Mouse (Mus musculus): ENCODE measurements around the gene Fam189a2.

Gene Fam189a2

DNA sequence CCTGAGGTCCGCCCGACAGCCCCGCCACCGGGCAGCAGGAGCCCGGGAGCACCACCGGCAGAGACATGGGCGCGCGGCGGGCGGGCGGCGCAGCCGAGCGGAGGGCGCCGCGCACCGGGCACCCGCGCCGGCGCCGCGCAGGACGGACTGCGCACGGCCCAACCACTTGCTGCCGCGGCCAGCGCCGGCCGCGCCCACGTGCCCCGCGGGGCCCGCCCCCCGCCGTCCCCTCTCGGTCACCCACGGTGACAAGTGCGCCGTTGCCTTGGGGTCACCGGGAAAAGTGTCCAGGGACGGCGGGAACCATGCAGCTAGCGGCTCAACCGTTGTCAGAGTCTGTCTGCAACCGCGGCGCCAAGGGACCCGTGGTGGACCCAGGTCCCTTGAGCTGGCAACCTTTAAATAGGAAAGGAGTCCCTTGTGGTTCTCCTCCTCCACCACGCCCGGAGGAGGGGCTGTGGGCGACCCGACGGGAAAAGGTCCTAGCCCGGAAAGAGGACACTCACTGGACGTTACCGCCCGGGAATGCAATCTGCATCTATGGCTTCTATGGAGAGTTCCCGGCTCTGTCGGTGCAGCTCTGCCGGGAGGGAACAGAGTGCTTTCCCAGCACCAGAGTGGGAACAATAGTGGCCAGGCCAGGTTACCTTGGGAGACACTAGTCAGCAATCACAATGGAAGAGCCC is at the start of gene Fam189a2:
Gene Fam189a2, minus strand, starts transcription at position 149 of the 686 bp plus-strand sequence.
- no peak for DNase-seq (ENCODE audit: extremely low read depth, low read depth, low spot score)

- no peak for DNase-seq (ENCODE audit: extremely low read depth, low read depth, low spot score)
Observed at GRCm38 (mm10) chr19:24077658-24078057, 46.8 kb upstream of the Fam189a2 start.

- DNase-seq (ENCODE audit: extremely low read depth, low read depth, low spot score) = peak; percentile 85
Observed at GRCm38 (mm10) chr19:24076536-24076935, 45.7 kb upstream of the Fam189a2 start.

DNA sequence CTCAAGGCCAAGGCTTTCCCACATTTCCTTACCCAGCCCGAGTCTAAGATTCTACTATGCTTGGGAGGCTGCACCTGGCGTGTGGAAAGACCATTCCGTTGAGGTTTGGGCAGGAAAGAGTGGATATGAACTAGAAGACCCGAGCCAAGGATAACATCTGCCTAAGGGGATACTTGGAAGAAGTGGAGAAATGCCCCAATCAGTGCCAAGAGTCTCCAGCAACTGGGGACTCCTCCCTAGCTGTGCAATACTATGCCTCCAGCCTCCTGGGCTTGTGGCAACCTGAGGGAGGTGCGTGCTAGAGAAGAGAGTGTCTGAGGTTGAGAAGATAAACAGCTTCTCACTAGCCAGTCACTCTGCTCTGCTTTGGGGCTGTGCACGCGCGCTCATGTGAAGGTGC is 45.1 kb upstream of the Fam189a2 start:
- DNase-seq (ENCODE audit: extremely low read depth, low read depth, low spot score) = peak; percentile 96

DNA sequence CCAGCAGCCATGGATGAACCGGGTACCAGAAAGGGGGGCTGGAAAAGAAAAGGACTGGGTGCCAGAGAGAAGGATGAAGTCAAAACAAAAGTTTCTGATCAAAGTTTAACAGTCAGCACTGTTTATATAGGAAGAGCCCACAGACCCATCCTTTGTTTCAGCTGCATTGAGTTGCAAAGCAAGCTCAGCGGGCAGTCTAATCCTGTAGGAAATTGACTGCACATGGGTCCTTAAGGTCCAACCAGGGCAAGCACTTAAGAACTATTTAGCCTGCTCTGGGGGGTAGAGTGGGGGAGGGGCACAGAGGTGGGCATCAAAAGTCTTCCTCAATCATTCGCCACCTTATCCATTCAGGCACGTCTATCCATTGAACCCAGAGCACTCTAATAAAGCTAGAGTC is 42.3 kb upstream of the Fam189a2 start:
- DNase-seq (ENCODE audit: extremely low read depth, low read depth, low spot score) = no peak

DNA sequence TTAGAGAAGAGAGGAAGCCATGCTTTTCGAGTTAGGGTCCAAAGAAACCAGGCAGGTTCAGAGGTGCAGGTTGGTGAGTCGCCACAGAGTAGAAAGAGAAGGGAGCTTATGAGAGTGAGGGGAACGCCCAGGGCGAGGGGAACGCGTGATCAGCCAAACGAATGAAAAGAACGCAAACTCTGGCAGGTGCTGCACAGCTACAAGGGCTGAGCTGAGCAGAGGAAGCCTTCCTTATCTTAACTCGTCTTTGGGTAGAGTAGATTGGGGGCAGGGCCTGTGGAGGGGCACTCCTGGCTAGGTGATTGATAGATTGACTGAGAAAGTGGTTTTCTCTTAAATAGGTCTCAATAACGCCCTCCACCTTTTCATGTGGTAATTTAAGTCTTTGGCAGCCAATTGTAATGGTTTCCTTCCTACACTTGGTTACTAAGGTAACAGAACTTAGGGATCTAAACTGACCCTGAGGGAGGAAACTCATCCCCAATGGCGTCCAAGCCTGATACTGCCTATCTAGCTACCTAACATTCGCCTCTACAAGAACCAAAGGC is 33.6 kb upstream of the Fam189a2 start:
- DNase-seq (ENCODE audit: extremely low read depth, low read depth, low spot score) = no peak

- no peak for DNase-seq (ENCODE audit: extremely low read depth, low read depth, low spot score)
Observed at GRCm38 (mm10) chr19:24063585-24063984, 32.8 kb upstream of the Fam189a2 start.

DNA sequence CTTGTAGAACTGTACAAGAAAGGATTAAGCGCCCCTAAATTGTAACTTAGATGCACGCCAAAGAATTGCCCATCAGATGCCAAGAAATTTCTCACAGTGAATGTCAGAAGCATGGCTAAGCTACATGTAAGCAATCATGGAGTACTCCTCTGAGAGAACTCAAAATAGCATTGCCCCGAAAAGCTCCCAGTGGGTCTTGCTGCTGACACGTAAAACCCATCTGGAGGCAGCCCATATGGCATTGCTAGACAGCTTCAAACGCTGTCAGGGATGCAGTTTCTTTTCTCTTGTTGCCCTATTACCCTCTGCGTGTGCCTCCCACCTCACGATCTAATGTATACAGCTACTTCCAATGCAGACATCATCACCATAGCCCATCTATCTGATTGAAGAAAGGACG is 28.0 kb upstream of the Fam189a2 start:
- DNase-seq (ENCODE audit: extremely low read depth, low read depth, low spot score) = no peak

DNA sequence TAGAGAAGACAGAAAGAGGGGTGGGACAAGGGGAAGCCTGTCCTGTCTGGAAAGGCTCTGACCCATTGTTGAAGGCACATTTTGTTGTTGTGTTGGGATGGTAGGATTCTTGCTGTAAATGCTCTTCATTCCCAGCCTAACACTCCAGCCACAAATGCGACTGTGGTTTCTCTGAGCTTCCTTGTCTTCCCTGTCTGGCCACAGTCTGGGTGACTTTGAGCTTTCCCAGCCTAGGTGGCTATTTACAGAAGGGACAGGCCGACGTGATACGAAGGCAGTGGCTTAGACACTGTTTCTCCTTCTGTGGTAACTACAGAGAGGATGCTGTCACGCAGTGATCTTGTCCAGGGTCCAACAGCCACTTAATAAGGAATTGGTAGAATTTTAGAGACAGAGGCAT is 27.2 kb upstream of the Fam189a2 start:
- no peak for DNase-seq (ENCODE audit: extremely low read depth, low read depth, low spot score)

DNA sequence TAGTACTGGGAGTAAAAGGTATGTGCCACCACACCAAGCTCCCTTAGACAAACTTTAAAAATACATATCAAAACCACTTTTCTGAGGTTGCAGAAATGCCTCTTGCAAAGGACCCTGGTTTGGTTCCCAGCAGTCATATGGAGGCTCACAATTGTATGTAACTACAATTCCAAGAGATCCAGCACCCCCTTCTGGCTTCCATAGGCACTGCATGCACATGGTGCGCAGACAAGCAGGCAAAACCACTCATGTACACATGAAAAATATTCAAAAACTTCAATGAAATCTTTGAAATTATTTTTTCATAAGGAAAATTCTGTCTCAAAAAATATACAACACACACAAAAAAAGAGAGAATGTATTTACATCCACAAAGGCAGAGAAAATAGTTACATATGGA is 26.1 kb upstream of the Fam189a2 start:
- DNase-seq (ENCODE audit: extremely low read depth, low read depth, low spot score) = no peak

DNA sequence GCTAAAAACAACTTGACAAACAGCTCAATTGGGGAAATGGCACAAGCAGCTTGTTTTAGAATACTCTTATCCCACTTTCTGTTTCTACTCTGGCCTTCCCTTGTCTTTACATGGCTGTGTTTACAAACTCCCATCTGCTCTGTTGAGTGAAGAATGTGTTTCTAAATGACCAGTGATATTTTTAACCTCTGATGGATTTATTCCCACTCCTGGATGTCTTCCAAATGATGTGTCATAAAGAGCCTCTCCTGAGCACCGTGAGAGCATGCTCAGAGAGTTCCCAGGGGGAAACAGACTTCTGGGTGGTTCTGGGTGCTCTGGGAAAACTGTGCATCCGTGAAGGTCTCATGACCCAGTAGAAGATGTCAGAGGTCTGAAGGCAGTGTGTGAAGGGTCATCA is 24.1 kb upstream of the Fam189a2 start:
- DNase-seq (ENCODE audit: extremely low read depth, low read depth, low spot score) = no peak

DNA sequence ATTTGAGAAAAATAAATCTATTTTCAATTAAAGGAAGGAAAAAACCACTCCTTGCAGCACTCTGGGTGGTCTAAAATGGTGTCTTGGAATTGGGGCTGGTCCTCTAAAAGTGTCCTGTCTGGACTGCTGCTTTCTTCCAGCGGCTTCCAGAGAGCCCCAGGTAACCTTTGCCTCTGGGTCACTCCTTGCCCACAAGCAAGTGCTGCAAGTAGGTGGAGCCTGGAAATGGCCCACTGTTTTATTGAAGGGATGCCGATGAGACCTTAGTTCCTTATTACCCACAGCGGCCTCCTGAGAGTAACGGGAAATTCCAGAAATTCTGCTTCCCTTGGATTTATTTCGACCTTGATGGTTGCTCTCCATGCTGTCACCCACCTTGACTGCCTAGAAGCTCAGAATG is 23.4 kb upstream of the Fam189a2 start:
- no peak for DNase-seq (ENCODE audit: extremely low read depth, low read depth, low spot score)

- no peak for DNase-seq (ENCODE audit: extremely low read depth, low read depth, low spot score)
Observed at GRCm38 (mm10) chr19:24050514-24050913, 19.7 kb upstream of the Fam189a2 start.

- no peak for DNase-seq (ENCODE audit: extremely low read depth, low read depth, low spot score)
Observed at GRCm38 (mm10) chr19:24049329-24049728, 18.5 kb upstream of the Fam189a2 start.

- no peak for DNase-seq (ENCODE audit: extremely low read depth, low read depth, low spot score)
Observed at GRCm38 (mm10) chr19:24046395-24046993, 15.7 kb upstream of the Fam189a2 start.

DNA sequence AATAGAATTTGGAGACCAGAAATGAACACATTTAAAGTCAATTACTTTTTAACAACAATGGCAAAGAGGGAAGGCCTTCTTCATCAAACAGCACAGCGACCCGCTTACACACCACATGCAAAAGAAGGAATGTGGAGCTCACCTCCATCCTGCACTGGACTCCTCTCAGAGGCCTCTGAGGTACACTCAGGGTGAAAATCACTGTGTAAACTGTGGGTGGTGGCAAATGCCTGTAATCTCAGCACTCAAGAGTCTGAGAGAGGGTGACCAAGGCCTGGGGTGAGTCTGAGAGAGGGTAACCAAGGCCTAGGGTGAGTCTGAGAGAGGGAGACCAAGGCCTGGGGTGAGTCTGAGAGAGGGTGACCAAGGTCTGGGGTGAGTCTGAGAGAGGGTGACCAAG is 11.6 kb upstream of the Fam189a2 start:
- DNase-seq (ENCODE audit: extremely low read depth, low read depth, low spot score) = no peak

DNA sequence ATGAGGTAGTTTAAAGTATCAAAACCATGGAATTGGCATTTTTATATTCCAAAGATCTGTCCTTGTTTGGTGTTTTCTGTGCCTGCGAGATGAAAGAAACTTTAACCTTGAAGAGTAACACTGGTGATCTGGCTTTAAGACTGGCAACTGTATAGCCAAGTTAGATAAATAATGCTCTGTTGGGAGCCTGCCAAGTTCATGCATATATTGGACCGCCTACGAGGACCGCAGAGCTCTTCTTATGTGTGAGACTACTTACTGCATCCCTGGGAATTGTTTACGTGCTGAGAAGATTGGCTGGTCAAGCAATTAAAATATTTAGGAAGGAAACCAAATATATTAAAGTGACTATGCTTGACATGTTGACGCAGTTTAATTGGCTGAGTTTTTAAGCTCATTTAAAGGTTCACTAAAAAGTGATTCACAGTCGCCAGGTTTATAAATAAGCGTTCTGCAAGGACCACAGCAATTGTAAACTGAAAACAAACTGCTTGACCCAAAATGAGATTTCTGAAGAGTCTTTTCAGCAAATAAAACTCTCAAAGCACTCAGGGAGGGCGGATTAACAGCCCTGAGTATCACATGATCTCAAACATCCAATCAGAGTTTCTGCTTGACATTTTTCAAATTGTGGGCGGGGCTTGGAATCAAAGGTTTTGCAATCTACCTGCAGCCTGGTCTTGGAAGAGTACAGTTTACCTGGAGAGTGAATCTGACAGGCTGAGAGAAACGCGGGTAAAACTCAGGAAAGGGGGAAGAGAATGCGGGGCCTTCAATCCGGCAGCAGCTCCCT is 8.4 kb upstream of the Fam189a2 start:
- no peak for DNase-seq (ENCODE audit: extremely low read depth, low read depth, low spot score)

DNA sequence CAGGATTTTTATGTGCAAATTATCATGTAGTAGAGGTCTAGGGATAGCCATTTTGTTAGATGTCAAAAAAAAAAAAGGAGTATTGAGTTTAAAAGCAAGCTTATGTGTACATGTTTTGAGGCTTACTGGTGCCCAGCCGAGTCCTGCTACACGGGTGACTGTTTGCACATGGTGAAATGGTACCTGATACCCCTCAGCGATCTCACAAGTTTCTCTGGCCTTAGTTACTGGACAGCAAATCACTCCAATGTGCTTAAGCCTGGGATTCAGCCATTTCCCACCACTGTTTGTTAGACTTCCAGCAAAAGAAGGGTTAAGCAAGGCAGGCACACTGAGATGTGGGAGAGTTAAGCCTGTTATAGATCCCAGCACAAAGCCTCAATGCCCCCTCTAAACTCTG is 3.5 kb upstream of the Fam189a2 start:
- no peak for DNase-seq (ENCODE audit: extremely low read depth, low read depth, low spot score)

DNA sequence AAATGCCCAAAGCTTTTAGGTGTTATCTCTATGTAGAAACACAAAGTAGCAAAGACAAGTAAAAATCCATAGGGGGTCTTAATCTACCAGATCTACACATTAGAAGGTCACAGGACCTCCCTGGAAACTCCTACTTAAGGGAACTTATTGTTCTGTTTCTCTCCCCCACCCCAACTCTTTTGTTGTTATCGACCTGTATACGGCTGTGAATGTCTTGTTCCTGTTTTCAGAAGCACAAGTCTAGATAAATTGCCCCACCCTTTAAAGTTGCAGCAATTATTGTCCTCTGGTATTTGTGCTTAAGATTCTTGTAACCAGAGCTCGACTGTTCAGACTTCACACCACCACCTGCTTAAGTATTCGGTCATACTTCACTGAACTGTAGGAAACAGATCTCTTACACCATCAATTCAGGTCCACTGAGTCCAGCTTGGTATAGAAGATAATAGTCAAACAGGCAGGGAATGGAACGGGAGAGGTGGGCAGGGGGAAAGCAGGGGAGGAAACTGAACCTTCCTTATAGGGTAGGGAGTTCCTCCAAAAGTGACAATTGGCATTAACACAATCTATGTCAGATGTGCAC is 1.9 kb upstream of the Fam189a2 start:
- DNase-seq (ENCODE audit: extremely low read depth, low read depth, low spot score) = no peak

DNA sequence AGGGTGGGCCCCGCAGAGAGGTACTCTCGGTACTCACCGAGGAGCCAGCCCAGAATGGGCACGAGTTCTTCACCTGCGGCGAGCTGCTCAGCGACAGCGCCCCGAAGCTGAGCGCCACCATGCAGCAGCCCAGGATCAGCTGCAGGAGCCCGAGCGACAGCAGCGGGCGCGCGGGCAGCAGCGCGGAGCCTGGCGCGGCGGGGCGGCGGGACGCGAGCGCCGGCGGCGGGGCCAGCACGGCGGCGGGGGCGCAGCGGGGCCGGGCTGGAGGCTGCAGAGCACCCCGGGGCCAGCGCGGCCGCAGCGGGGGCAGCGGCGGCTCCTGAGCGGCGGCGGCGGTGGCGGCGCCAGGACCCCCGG is 328 bp downstream of the Fam189a2 start:
- DNase-seq (ENCODE audit: extremely low read depth, low read depth, low spot score) = no peak
